Mouse (Mus musculus) CH12.LX (cell line): ENCODE results near the gene Cpne5.

ENCODE experiments used
- CHD2 ChIP-seq: IDR thresholded peaks from 2 replicates; pipeline ENCODE4 v1.6.1; 2011; ENCODE audit warnings: low read length, improper control_type of control experiment
- ELF1 ChIP-seq: IDR thresholded peaks from 2 replicates; pipeline ENCODE4 v1.6.1; 2014; ENCODE audit warnings: low read depth, mild to moderate bottlenecking, inconsistent platforms, low read length, improper control_type of control experiment
- EP300 ChIP-seq: IDR thresholded peaks from 2 replicates; pipeline ENCODE4 v1.6.1; 2011; ENCODE audit warnings: low read length, improper control_type of control experiment
- ETS1 ChIP-seq: conservative IDR thresholded peaks from 2 replicates; pipeline ENCODE4 v1.6.1; 2012; ENCODE audit warnings: low read depth, mild to moderate bottlenecking, inconsistent platforms, low read length, improper control_type of control experiment, moderate library complexity
- NELFE ChIP-seq: IDR thresholded peaks from 2 replicates; pipeline ENCODE4 v1.6.1; 2011; ENCODE audit warnings: low read depth, low read length, improper control_type of control experiment
- NRF1 ChIP-seq: IDR thresholded peaks from 2 replicates; pipeline ENCODE4 v1.6.1; 2014; ENCODE audit warnings: low read depth, mild to moderate bottlenecking, inconsistent platforms, low read length, improper control_type of control experiment, moderate library complexity
- POLR2A ChIP-seq: IDR thresholded peaks from 2 replicates; pipeline ENCODE4 v1.6.1; 2011; ENCODE audit warnings: low read depth, mild to moderate bottlenecking, improper control_type of control experiment, low read length
- POLR2AphosphoS2 ChIP-seq: IDR thresholded peaks from 2 replicates; pipeline ENCODE4 v1.6.1; 2011; ENCODE audit warnings: low read depth, low read length, improper control_type of control experiment
- RCOR1 ChIP-seq: conservative IDR thresholded peaks from 2 replicates; pipeline ENCODE4 v1.6.1; 2012; ENCODE audit warnings: low read depth, mild to moderate bottlenecking, inconsistent platforms, low read length, improper control_type of control experiment
- USF1 ChIP-seq: IDR thresholded peaks from 2 replicates; pipeline ENCODE4 v1.6.1; 2014; ENCODE audit warnings: low read depth, mild to moderate bottlenecking, inconsistent platforms, low read length, improper control_type of control experiment
- ZNF384 ChIP-seq: IDR thresholded peaks from 2 replicates; pipeline ENCODE4 v1.6.1; 2012; ENCODE audit warnings: low read depth, low read length, improper control_type of control experiment, inconsistent platforms

DNA sequence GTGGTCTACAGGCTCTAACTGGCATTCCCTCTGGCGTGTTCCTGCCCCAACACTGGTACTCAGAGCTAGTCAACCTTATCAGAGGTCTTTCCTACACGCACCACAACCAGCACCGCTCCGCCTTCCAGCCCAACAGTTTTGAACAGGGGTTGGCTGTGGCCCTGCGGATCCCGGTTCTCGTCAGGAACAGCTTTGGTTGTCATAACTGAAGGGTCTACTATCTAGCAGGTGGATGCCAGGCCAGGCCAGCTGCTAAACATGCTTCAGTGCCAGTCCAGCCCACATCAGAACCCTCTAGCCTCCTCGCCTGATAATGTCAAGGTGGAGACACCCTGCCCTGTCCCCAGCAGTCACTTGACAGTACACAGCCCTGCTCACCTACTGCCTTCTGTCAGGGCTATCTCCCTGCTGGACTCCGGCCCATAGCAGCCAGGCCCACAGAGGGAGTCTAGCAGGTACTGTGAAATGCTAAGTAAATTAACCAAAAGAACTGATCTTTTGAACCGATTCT is 19.1 kb upstream of the Cpne5 start:
- TF ChIP-seq ZNF384 = no peak
- no peak for TF ChIP-seq NELFE
- no peak for TF ChIP-seq POLR2AphosphoS2
- TF ChIP-seq NRF1 = no peak
- no peak for TF ChIP-seq POLR2A
- no peak for TF ChIP-seq CHD2
- TF ChIP-seq ELF1 = no peak
- no peak for TF ChIP-seq EP300
- no peak for TF ChIP-seq USF1
- TF ChIP-seq ETS1 = no peak
- TF ChIP-seq RCOR1 = no peak
